In the genomic region with DNA sequence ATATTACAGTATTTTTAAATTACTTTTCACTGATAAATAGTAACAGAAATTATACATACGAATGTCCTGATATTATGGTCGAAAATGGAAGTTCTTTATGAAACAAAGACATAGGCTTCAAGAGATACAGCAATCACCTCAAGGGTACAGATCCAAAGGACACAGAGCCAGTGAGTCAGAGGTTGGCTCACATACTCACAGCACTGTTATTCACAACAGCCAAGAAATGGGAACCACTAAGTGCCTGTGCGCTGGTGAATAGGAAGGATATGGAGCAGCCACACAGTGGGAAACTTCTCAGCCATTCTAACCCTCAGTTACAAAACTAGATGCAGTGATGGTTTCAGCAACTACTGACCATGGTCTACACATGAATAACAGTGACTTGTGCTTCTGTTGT, we compare ENCODE assay signal across 25 mouse cellular contexts. TPM values are rescaled to one million over a fixed set of nuclear protein-coding genes. Genes with fewer than 3 reads are reported as not detected.
"Had no signal": no experiment of that assay in that cellular context is flagged by ENCODE, and none has a peak within 500 bp of the region (broad histone marks: within the 10 kb centered on the region; RNA-seq: fewer than 3 reads in every experiment).

No protein-coding gene starts in this region.

- H3K4me3 ChIP-seq: midbrain, embryonic 10.5 days; midbrain, embryonic 12.5 days; myocyte; neural tube, embryonic 13.5 days; neural tube, embryonic 15.5 days had no signal

- DNase-seq: lung, embryonic 14.5 days; lung, postnatal 10 days; lung, postnatal 4 days; midbrain, embryonic 14.5 days; retina, postnatal 1 day; right cerebral cortex, adult 18-20 months; right cerebral cortex, postnatal 25 days; right cerebral cortex, postnatal 4 days; spleen, adult 18-20 months; thymus, adult 18-20 months; thymus, postnatal 25 days; thymus, postnatal 4 days had no signal

- H3K9ac ChIP-seq: lung, embryonic 14.5 days; midbrain, embryonic 12.5 days; neural tube, embryonic 13.5 days; neural tube, embryonic 15.5 days had no signal

- H3K4me2 ChIP-seq: lung, embryonic 14.5 days; midbrain, embryonic 12.5 days; neural tube, embryonic 13.5 days; neural tube, embryonic 15.5 days had no signal

- ATAC-seq: midbrain, embryonic 16.5 days had no signal

- H3K4me1 ChIP-seq: midbrain, embryonic 10.5 days; midbrain, embryonic 12.5 days; neural tube, embryonic 13.5 days; neural tube, embryonic 15.5 days had no signal

- H3K27ac ChIP-seq: midbrain, embryonic 10.5 days; midbrain, embryonic 12.5 days; neural tube, embryonic 13.5 days; neural tube, embryonic 15.5 days had no signal

- H3K27me3 ChIP-seq: midbrain, embryonic 12.5 days; neural tube, embryonic 13.5 days; neural tube, embryonic 15.5 days had no signal

- H3K9me3 ChIP-seq: midbrain, embryonic 10.5 days; midbrain, embryonic 12.5 days; neural tube, embryonic 13.5 days; neural tube, embryonic 15.5 days had no signal

- H3K36me3 ChIP-seq: midbrain, embryonic 10.5 days; midbrain, embryonic 12.5 days; neural tube, embryonic 13.5 days; neural tube, embryonic 15.5 days had no signal

RNA-seq across cellular contexts. Expression of a gene that starts 37.7 kb away (rescaled TPM):
- total RNA-seq: megakaryocyte, adult 5-6 weeks; megakaryocyte-erythroid progenitor cell, adult 5-6 weeks had no signal
- polyA plus RNA-seq: lung, embryonic 14.5 days; lung, embryonic 16.5 days; midbrain, embryonic 10.5 days; midbrain, embryonic 12.5 days; midbrain, embryonic 14.5 days; midbrain, embryonic 16.5 days; myocyte; neural tube, embryonic 11.5 days; neural tube, embryonic 13.5 days; neural tube, embryonic 15.5 days; small intestine, adult 2 months; stomach, embryonic 14.5 days; urinary bladder, adult 2 months had no signal
